23 mouse cellular contexts compared by ENCODE assay signal in the genomic region with DNA sequence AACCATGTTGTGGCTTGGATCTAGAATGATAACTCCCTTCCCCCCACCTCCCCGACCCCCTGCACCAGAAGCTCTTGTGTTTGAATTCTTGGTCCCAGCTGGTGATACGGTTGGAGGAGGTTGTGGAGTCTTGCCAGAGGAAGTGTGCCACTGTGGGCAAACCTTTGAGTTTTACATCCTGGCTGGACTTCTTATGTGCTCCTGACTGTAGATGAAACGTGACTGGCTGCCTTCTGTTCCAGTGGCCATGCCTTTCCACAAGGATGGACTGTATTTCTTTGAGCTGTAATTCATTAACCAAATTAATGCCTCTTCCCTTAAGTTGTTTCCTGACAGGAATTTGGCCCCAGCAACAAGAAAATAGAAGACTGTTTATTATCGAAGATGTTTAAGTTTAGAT. TPM values are rescaled to one million over a fixed set of nuclear protein-coding genes. Genes with fewer than 3 reads are reported as not detected.
DNase-seq lines count a peak whose midpoint lies in the region; ATAC-seq and TF ChIP-seq lines count a peak whose summit lies in the region.
"Had no signal": no experiment of that assay in that cellular context is flagged by ENCODE, and none has a peak within 500 bp of the region (broad histone marks: within the 10 kb centered on the region; RNA-seq: fewer than 3 reads in every experiment).

No protein-coding gene starts in this region.

- peak; percentile 6 for DNase-seq in Patski (ENCODE audit: low read depth, low spot score)
- peak; percentile 48 for DNase-seq in kidney, postnatal 10 days
- DNase-seq in kidney, postnatal 4 days: peak; percentile 12 to 22
- no peak for DNase-seq in lung, postnatal 4 days
- DNase-seq in layer of hippocampus, postnatal 14 days (ENCODE audit: low spot score in 2 of 2): no peak
- DNase-seq: adrenal gland, postnatal 25 days; B cell, adult 2 months; cerebellum, adult 18-20 months; cerebellum, adult 9-11 months; cerebellum, postnatal 36 days; forebrain, postnatal 0 days; gastrocnemius, postnatal 14 days; heart, adult 2 months; heart, postnatal 14 days had no signal

- H3K36me3 ChIP-seq in intestine, postnatal 0 days (ENCODE audit: control insufficient read depth, insufficient read depth): no peaks in the 10 kb centered on the region
- no peaks in the 10 kb centered on the region for H3K36me3 ChIP-seq in intestine, embryonic 16.5 days (ENCODE audit: control insufficient read depth, insufficient read depth, low read length)
- H3K36me3 ChIP-seq: embryonic facial prominence, embryonic 13.5 days; forebrain, embryonic 12.5 days; G1E; heart, embryonic 15.5 days; hindbrain, embryonic 13.5 days had no signal

- in situ Hi-C loops in Patski (cut with MboI; ENCODE audit: low pct_unique_long_range_greater_than_20kb): no loop called here

- TF ChIP-seq CTCF in intestine, postnatal 0 days (IDR thresholded peaks at IDR 0.05; ENCODE audit: low read depth): no peak
- no peak for TF ChIP-seq CTCF in Patski (IDR thresholded peaks at IDR 0.05)

- WGBS in intestine, postnatal 0 days: 54% methylated on average over 4 of the region's 4 CpGs
- 69% methylated on average over 4 of the region's 4 CpGs for WGBS in intestine, embryonic 16.5 days

- peak overlapping the region; percentile 66; the same call in 1 of the 2 replicates for H3K27ac ChIP-seq in intestine, postnatal 0 days (ENCODE audit: low read depth, low read length)
- no peak overlapping the region for H3K27ac ChIP-seq in intestine, embryonic 16.5 days (ENCODE audit: low read length)
- H3K27ac ChIP-seq: embryonic facial prominence, embryonic 13.5 days; forebrain, embryonic 12.5 days; heart, adult 2 months; heart, embryonic 15.5 days; hindbrain, embryonic 13.5 days had no signal

- peaks cover 4% of the 10 kb centered on the region; the same call in 1 of the 2 replicates for H3K4me1 ChIP-seq in intestine, postnatal 0 days (replicated peaks; ENCODE audit: control insufficient read depth, insufficient read depth, low read length)
- 0 out of 2 replicates have a peak, but pooled peaks cover 4% of the 10 kb centered on the region for H3K4me1 ChIP-seq in intestine, embryonic 16.5 days (ENCODE audit: control insufficient read depth, insufficient read depth, low read length)
- H3K4me1 ChIP-seq: embryonic facial prominence, embryonic 13.5 days; forebrain, embryonic 12.5 days; heart, embryonic 15.5 days; hindbrain, embryonic 13.5 days had no signal

- no peak overlapping the region for H3K4me2 ChIP-seq in intestine, postnatal 0 days (replicated peaks; ENCODE audit: low read depth)
- no peak overlapping the region for H3K4me2 ChIP-seq in intestine, embryonic 16.5 days (ENCODE audit: low read depth, low read length)
- H3K4me2 ChIP-seq: embryonic facial prominence, embryonic 13.5 days; forebrain, embryonic 12.5 days; heart, embryonic 11.5 days; heart, embryonic 15.5 days; hindbrain, embryonic 13.5 days had no signal

- POLR2A ChIA-PET in Patski (lab: Charles Lee): no interaction called here

- H3K9ac ChIP-seq in intestine, postnatal 0 days (ENCODE audit: low read depth, low read length): no peak overlapping the region
- no peak overlapping the region for H3K9ac ChIP-seq in intestine, embryonic 16.5 days (ENCODE audit: low read depth, low read length)
- H3K9ac ChIP-seq: embryonic facial prominence, embryonic 13.5 days; forebrain, embryonic 12.5 days; forebrain, postnatal 0 days; heart, embryonic 15.5 days; hindbrain, embryonic 13.5 days had no signal

- CTCF ChIA-PET in Patski (lab: Charles Lee): no interaction called here

- H3K4me3 ChIP-seq in intestine, postnatal 0 days (ENCODE audit: low read depth, low read length): no peak overlapping the region
- no peak overlapping the region for H3K4me3 ChIP-seq in intestine, embryonic 16.5 days (ENCODE audit: low read length)
- H3K4me3 ChIP-seq: embryonic facial prominence, embryonic 13.5 days; forebrain, embryonic 12.5 days; heart, adult 2 months; heart, embryonic 15.5 days; hindbrain, embryonic 13.5 days had no signal

- no peaks in the 10 kb centered on the region for H3K27me3 ChIP-seq in intestine, postnatal 0 days (replicated peaks; ENCODE audit: control insufficient read depth, insufficient read depth, low read length)
- no peaks in the 10 kb centered on the region for H3K27me3 ChIP-seq in intestine, embryonic 16.5 days (replicated peaks; ENCODE audit: control insufficient read depth, insufficient read depth, low read length)
- no peaks in the 10 kb centered on the region for H3K27me3 ChIP-seq in Patski
- H3K27me3 ChIP-seq: embryonic facial prominence, embryonic 13.5 days; forebrain, embryonic 12.5 days; heart, embryonic 15.5 days; hindbrain, embryonic 13.5 days had no signal

- no peak for ATAC-seq in intestine, postnatal 0 days
- ATAC-seq in intestine, embryonic 16.5 days: no peak
- no peak for ATAC-seq in Patski
- ATAC-seq: CD4-positive, CD25-positive, alpha-beta regulatory T cell, adult 4 months; forebrain, postnatal 0 days had no signal

- no peaks in the 10 kb centered on the region for H3K9me3 ChIP-seq in intestine, postnatal 0 days (ENCODE audit: control insufficient read depth)
- H3K9me3 ChIP-seq in intestine, embryonic 16.5 days (ENCODE audit: control insufficient read depth, low read length): no peaks in the 10 kb centered on the region
- H3K9me3 ChIP-seq: embryonic facial prominence, embryonic 13.5 days; forebrain, embryonic 12.5 days; G1E; heart, embryonic 15.5 days; hindbrain, embryonic 13.5 days had no signal

RNA-seq across cellular contexts. Expression of a gene that starts 26.2 kb away (rescaled TPM):
- polyA plus RNA-seq in intestine, postnatal 0 days (2015; fragmentation: Nextera tagmentation; extraction: Ambion mirVana): 47.7 and 56.9 TPM in 2 replicates
- 45.1 and 49.4 TPM in 2 replicates for polyA plus RNA-seq in intestine, embryonic 16.5 days (2015; fragmentation: Nextera tagmentation; extraction: Ambion mirVana)
- polyA plus RNA-seq in Patski (2021): 96.5 TPM
- 10 to 100 TPM; 88.7 to 92.7 TPM for total RNA-seq in layer of hippocampus, postnatal 14 days (2021)

Comparison
In these comparisons a context has a peak if more than half of its experiments do, and no peak if none do; other contexts are left out.
1. DNase-seq: peak in Patski (single experiment), kidney, postnatal 10 days (single experiment) and kidney, postnatal 4 days (2 of 2); none in lung, postnatal 4 days (0 of 2) and layer of hippocampus, postnatal 14 days (0 of 2).